Mouse (Mus musculus) skeletal muscle tissue, adult 2 months (tissue): Measurements from ENCODE around the gene Arhgap17.

ENCODE experiments used
- DNase-seq: peaks from one replicate; pipeline ENCODE4 v3.0.0-alpha.2; 2012; ENCODE audit warnings: low read depth, low spot score

The Arhgap17 gene

GRCm38 (mm10) chr7:123368778-123369746 is 653 bp downstream of the Arhgap17 start:
- DNase-seq: no peak

- DNase-seq: no peak
These were observed 1.5 kb downstream of the Arhgap17 start for GRCm38 (mm10) chr7:123368187-123368586.

- no peak for DNase-seq
These were observed 2.2 kb downstream of the Arhgap17 start for GRCm38 (mm10) chr7:123367218-123368150.

- no peak for DNase-seq
These were observed 2.9 kb downstream of the Arhgap17 start for GRCm38 (mm10) chr7:123366806-123367205.

- no peak for DNase-seq
These were observed 3.6 kb downstream of the Arhgap17 start for GRCm38 (mm10) chr7:123365876-123366741.

- no peak for DNase-seq
These were observed 5.7 kb downstream of the Arhgap17 start for GRCm38 (mm10) chr7:123363971-123364370.

- no peak for DNase-seq
These were observed 6.9 kb downstream of the Arhgap17 start for GRCm38 (mm10) chr7:123362806-123363205.

GRCm38 (mm10) chr7:123361229-123361980 is 8.3 kb downstream of the Arhgap17 start:
- no peak for DNase-seq

- no peak for DNase-seq
These were observed 9.5 kb downstream of the Arhgap17 start for GRCm38 (mm10) chr7:123360185-123360584.

GRCm38 (mm10) chr7:123359101-123359500 is 10.6 kb downstream of the Arhgap17 start:
- no peak for DNase-seq

GRCm38 (mm10) chr7:123356158-123356557 is 13.6 kb downstream of the Arhgap17 start:
- DNase-seq: no peak

GRCm38 (mm10) chr7:123354851-123355250 is 14.9 kb downstream of the Arhgap17 start:
- DNase-seq: no peak

GRCm38 (mm10) chr7:123354392-123354791 is 15.3 kb downstream of the Arhgap17 start:
- no peak for DNase-seq

GRCm38 (mm10) chr7:123353879-123354278 is 15.8 kb downstream of the Arhgap17 start:
- no peak for DNase-seq

GRCm38 (mm10) chr7:123353081-123353480 is 16.6 kb downstream of the Arhgap17 start:
- no peak for DNase-seq

GRCm38 (mm10) chr7:123350243-123350642 is 19.5 kb downstream of the Arhgap17 start:
- no peak for DNase-seq

GRCm38 (mm10) chr7:123349813-123350212 is 19.9 kb downstream of the Arhgap17 start:
- DNase-seq: no peak

GRCm38 (mm10) chr7:123346631-123347290 is 23.0 kb downstream of the Arhgap17 start:
- DNase-seq: no peak

- no peak for DNase-seq
These were observed 24.6 kb downstream of the Arhgap17 start for GRCm38 (mm10) chr7:123345041-123345544.
